Mouse (Mus musculus) layer of hippocampus, postnatal 36 days (tissue): ENCODE measurements at regions not wholly inside any gene's neighbourhood (a gene's known extent, or its start where the extent isn't known, plus 50 kb on each side); places are given as distances from the start of the nearest gene placed in this dataset.

Experiments
- DNase-seq, 2 experiments: peaks; one replicate each; pipeline ENCODE4 v3.0.0; 2022

GRCm38 (mm10) chr17:15977374-15978031 is 146.7 kb upstream of the Rgmb start:
- no peak for DNase-seq

- DNase-seq = no peak
These were observed 140.5 kb upstream of the Rgmb start for GRCm38 (mm10) chr17:15971351-15971685.

DNA sequence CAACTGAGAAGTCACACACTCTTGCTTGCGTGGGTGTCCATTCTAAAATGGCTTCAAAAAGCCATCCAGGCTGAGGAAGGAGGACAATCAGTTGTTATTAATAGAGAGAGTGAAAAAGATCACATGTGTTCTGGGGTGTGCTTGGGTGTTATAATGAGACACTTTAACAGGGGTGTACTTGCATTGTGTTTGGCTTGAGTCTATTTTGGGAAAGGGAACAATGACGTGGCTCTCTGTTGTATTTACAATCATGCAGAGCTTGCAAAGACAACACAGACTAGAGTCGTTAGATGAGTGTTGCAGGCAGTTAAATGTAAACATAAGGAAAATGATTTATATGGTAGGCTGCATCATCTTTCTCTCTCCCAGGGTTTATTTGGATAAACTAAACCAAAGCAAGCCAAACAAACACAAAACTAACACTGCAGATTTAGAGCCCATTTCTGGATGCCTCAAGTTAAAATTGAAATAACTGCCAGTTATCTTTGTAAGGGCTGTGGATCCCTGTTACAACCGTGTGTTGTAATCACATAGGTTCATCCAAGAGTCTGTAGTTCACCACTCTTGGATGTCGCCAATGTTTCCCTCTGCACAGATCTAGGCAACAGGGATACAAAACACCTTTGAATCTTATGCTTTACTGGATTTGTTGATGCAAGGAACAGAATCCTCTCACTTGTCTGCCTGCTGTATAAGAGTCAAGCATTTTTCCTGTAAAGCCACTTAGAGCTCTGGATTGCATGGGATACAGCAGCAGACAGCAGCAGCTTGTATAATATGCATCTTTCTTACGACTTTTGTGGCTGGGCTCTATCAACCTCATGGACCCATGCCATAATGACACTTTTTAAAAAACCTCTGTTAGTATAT is 139.9 kb upstream of the Rgmb start:
- DNase-seq = no peak

GRCm38 (mm10) chr17:15968331-15968730 is 137.5 kb upstream of the Rgmb start:
- no peak for DNase-seq

DNA sequence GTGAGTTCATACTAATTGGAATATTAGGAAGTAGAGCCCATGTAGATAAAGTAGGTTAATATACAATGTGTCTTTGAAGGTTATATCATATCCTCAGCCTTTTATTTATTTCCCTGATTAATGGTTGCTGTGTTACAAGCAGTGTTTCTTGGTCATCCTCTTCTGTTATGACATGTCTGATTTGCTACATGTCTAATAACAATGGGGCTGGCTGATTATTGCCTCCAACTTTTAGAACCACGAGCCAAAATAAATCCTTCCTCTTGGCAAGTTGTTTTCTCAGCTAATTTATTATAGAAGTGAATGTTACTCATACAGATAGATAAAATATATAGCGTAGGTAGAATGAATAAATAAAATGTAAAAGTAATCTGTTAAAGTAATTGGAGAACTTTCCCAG is 124.8 kb upstream of the Rgmb start:
- no peak for DNase-seq

DNA sequence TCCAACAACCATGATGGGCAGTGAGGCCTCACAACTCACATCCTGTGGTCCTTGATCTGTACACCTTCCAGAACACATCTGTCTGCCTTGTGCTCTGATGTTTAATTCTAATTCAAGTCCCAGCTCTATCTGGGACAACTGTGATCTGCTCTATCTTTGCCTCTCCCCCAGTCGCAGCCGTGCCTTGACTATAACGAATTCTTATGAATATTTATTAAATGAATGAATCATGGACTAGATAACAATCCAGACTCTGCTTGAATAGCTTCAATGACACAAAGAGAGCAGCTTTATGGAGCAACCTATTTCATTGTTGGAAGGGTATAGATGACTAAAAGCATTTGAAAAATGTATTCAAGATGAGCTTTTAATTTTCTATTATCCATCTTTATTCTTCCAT is 120.8 kb upstream of the Rgmb start:
- no peak for DNase-seq

DNA sequence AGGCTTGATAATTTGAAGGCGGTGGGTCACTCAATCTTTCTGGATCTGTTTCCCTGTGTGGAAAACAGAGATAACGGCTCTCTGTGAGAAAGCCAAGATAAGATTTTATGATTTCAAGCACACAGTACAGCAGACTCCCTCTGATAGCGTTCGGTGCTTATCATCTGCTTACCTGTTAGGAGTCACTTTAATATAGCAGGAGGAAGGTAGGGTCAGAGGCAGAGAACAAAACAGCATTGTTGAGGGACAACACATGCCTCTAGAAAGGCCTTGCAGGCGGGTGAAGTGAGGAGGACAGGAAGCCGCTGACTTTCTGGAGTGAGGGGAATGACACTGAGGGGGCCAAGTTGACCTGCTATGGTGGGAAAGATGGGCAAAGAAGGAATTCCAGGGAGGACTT is 118.9 kb upstream of the Rgmb start:
- DNase-seq = no peak

GRCm38 (mm10) chr17:15942378-15942777 is 111.5 kb upstream of the Rgmb start:
- DNase-seq = no peak

GRCm38 (mm10) chr17:15918609-15919008 is 87.8 kb upstream of the Rgmb start:
- no peak for DNase-seq

GRCm38 (mm10) chr17:15898689-15899419 is 68.0 kb upstream of the Rgmb start:
- DNase-seq = no peak

- no peak for DNase-seq
These were observed 65.1 kb upstream of the Rgmb start for GRCm38 (mm10) chr17:15895968-15896367.

DNA sequence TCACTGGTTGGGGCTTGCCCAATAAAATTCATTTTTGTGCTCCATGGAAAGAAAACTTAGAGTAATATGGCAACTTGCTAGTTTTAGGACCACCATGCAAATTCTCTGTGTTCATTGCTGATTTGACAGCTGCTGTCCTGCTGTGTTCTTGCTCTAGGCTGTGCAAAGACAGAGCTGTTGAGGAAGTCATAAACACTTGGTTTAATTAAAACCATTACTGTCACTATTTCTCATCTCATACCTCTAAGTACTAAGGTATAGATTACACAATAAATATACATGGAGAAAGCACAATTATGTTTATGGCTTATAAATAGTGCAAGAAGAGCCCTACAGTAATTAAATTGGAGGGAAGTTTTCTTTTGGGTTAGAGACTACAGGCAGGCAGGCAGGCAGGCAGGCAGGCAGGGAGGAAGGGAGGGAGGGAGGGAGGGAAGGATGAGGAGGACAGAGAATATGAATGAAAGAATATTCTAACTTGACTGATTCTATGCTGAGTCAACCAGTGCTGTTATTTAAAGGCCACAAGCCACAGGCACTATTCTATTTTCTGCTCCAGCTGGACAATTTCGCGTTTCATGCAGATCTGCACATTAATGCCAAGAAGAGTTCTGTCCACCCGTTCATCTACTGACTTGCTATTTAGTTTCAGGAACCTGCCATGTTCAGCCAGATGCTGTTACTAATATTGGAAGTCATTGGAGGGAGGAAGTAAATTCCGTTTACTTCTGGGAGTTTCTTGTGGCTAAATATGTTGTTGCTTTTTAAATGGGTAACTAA is 61.2 kb upstream of the Rgmb start:
- no peak for DNase-seq

GRCm38 (mm10) chr17:15890595-15891140 is 59.8 kb upstream of the Rgmb start:
- no peak for DNase-seq

GRCm38 (mm10) chr17:15882803-15883202 is 52.0 kb upstream of the Rgmb start:
- no peak for DNase-seq

- no peak for DNase-seq
These were observed 51.4 kb upstream of the Rgmb start for GRCm38 (mm10) chr17:15882245-15882644.
